ENCODE assay signal across 22 mouse cellular contexts in genomic region chr13:43202351-43202750, GRCm38 (mm10). TPM values are rescaled to one million over a fixed set of nuclear protein-coding genes. Genes with fewer than 3 reads are reported as not detected.
DNase-seq lines count a peak whose midpoint lies in the region; ATAC-seq and TF ChIP-seq lines count a peak whose summit lies in the region.
"Had no signal": no experiment of that assay in that cellular context is flagged by ENCODE, and none has a peak within 500 bp of the region (broad histone marks: within the 10 kb centered on the region; RNA-seq: fewer than 3 reads in every experiment).

No protein-coding gene starts in this region.

- H3K4me1 ChIP-seq in hindbrain, embryonic 10.5 days (replicated peaks): peaks cover 4% of the 10 kb centered on the region; the same call in 1 of the 2 replicates
- H3K4me1 ChIP-seq: kidney, embryonic 15.5 days; neural tube, embryonic 13.5 days had no signal

- TF ChIP-seq CTCF in layer of hippocampus, adult 2 months (conservative IDR thresholded peaks at IDR 0.05): no peak

- H3K27me3 ChIP-seq in hindbrain, embryonic 10.5 days (ENCODE audit: insufficient read depth, poor library complexity, severe bottlenecking): no peaks in the 10 kb centered on the region; the same call in 1 of the 2 replicates
- H3K27me3 ChIP-seq: kidney, embryonic 15.5 days; limb, embryonic 12.5 days; lung, embryonic 15.5 days; neural tube, embryonic 13.5 days had no signal

- no peaks in the 10 kb centered on the region for H3K36me3 ChIP-seq in hindbrain, embryonic 10.5 days
- H3K36me3 ChIP-seq: kidney, embryonic 15.5 days; limb, embryonic 12.5 days had no signal

- peak overlapping the region; percentile 73 for H3K27ac ChIP-seq in layer of hippocampus, adult 2 months
- no peak overlapping the region for H3K27ac ChIP-seq in hindbrain, embryonic 10.5 days
- H3K27ac ChIP-seq: kidney, embryonic 15.5 days; limb, embryonic 12.5 days; neural tube, embryonic 13.5 days had no signal

- no peak overlapping the region for H3K4me3 ChIP-seq in layer of hippocampus, adult 2 months
- no peak overlapping the region for H3K4me3 ChIP-seq in hindbrain, embryonic 10.5 days
- H3K4me3 ChIP-seq: erythroblast, embryonic 14.5 days; kidney, embryonic 15.5 days; limb, embryonic 12.5 days; lung, embryonic 15.5 days; neural tube, embryonic 13.5 days had no signal

- 91% methylated on average over 10 of the region's 10 CpGs for WGBS in hindbrain, embryonic 10.5 days

- ATAC-seq in CD4-positive, CD25-positive, alpha-beta regulatory T cell, adult 4 months: peak; percentile 44
- ATAC-seq: forebrain, embryonic 16.5 days; hindbrain, embryonic 16.5 days; intestine, postnatal 0 days; midbrain, embryonic 16.5 days had no signal

- DNase-seq in layer of hippocampus, adult 2 months (ENCODE audit: low spot score in 2 of 2): no peak
- no peak for DNase-seq in layer of hippocampus, postnatal 36 days
- DNase-seq in induced T-regulatory cell, adult 2 months (ENCODE audit: low read depth): peak; percentile 63
- no peak for DNase-seq in retina, postnatal 1 day
- no peak for DNase-seq in hindbrain, embryonic 10.5 days (ENCODE audit: low spot score)
- no peak for DNase-seq in heart, adult 18-20 months
- DNase-seq: adrenal gland, postnatal 25 days; cerebellum, adult 11-12 months; cerebellum, postnatal 14 days; heart, postnatal 14 days; thymus, adult 2 months; thymus, postnatal 36 days had no signal

- no peaks in the 10 kb centered on the region for H3K9me3 ChIP-seq in hindbrain, embryonic 10.5 days
- H3K9me3 ChIP-seq: kidney, embryonic 15.5 days; limb, embryonic 12.5 days; lung, embryonic 15.5 days; neural tube, embryonic 13.5 days had no signal

RNA-seq across cellular contexts. Expression of gene Tbc1d7, which starts 31.1 kb away (rescaled TPM):
- 10 to 100 TPM; 26.0 to 27.2 TPM for total RNA-seq in layer of hippocampus, adult 2 months (2021)
- total RNA-seq in layer of hippocampus, postnatal 36 days (2021): 10 to 100 TPM; 26.2 to 27.2 TPM
- polyA plus RNA-seq in CD4-positive, CD25-positive, alpha-beta regulatory T cell, adult 4 months (2017; shearing (Covaris generic)): 10 to 100 TPM in 1 of 2 experiments, 1 to 10 TPM in 1; 9.8 to 16.0 TPM
- polyA plus RNA-seq in hindbrain, embryonic 10.5 days (2016; fragmentation: Nextera tagmentation; extraction: Ambion mirVana): 62.8 and 73.2 TPM in 2 replicates
- 10 to 100 TPM; 26.7 to 34.9 TPM for total RNA-seq in heart, adult 18-20 months (2021)
